Mouse (Mus musculus) CH12.LX (cell line): ENCODE data around the gene Scrt2. TPM values are rescaled to one million over a fixed set of nuclear protein-coding genes. Genes with fewer than 3 reads are reported as not detected.
A peak's percentile ranks its signal among the peaks of the same experiment; 100 is the strongest.

ENCODE experiments used
- DNase-seq: peaks from one replicate; pipeline ENCODE4 v3.0.0-alpha.2; 2013; ENCODE audit errors: extremely low read depth
- H3K27ac ChIP-seq: 2 replicates; pipeline ENCODE4 v1.5.1; 2012; ENCODE audit warnings: low read depth, mild to moderate bottlenecking, control low read depth, moderate library complexity; ENCODE audit not compliant: insufficient read depth
- H3K27me3 ChIP-seq: replicated peaks from 2 replicates; pipeline ENCODE3; 2012; ENCODE audit warnings: inconsistent platforms
- H3K36me3 ChIP-seq, 2 experiments: replicated peaks in 1 of 2; 2 replicates each; pipeline versions ENCODE3 to v1.6.1; 2012; ENCODE audit warnings: inconsistent platforms in 1 of 2, low read length in 1 of 2, mild to moderate bottlenecking in 1 of 2, mixed read lengths in 1 of 2, moderate library complexity in 1 of 2; ENCODE audit not compliant: control insufficient read depth in 1 of 2, insufficient read depth in 1 of 2
- H3K4me1 ChIP-seq, 2 experiments: 2 replicates each; pipeline ENCODE4 v1.6.1; 2012; ENCODE audit warnings: inconsistent platforms in 1 of 2, moderate library complexity in 1 of 2; ENCODE audit not compliant: insufficient read depth in 2 of 2, control insufficient read depth in 1 of 2
- H3K4me2 ChIP-seq: 2 replicates; pipeline ENCODE4 v1.6.1; 2012; ENCODE audit warnings: low read depth, mild to moderate bottlenecking, control low read depth; ENCODE audit not compliant: poor library complexity, insufficient read depth, severe bottlenecking
- H3K4me3 ChIP-seq, 3 experiments: fragments of 150-350 bp in 1 of 3; sonication (generic) in 1 of 3; replicated peaks in 1 of 3; 2 replicates each; pipeline versions ENCODE3 to v1.5.1; 2011 to 2012; ENCODE audit warnings: low read depth in 2 of 3, low read length in 2 of 3, mild to moderate bottlenecking in 2 of 3, moderate library complexity in 2 of 3, control low read depth in 1 of 3, improper control_type of control experiment in 1 of 3, inconsistent platforms in 1 of 3, mixed read lengths in 1 of 3; ENCODE audit not compliant: poor library complexity in 1 of 3
- H3K79me2 ChIP-seq: replicated peaks from 2 replicates; pipeline ENCODE4 v1.6.1; 2012; ENCODE audit warnings: mild to moderate bottlenecking, moderate library complexity; ENCODE audit not compliant: control insufficient read depth, poor library complexity, insufficient read depth, severe bottlenecking; ENCODE audit errors: extremely low read depth
- H3K9ac ChIP-seq: 2 replicates; pipeline ENCODE4 v1.6.1; 2012; ENCODE audit warnings: low read depth, mild to moderate bottlenecking, control low read depth, moderate library complexity; ENCODE audit not compliant: insufficient read depth
- H3K9me3 ChIP-seq: replicated peaks from 2 replicates; pipeline ENCODE3; 2012; ENCODE audit warnings: low read length, inconsistent platforms, mixed read lengths
- CTCF ChIP-seq, 2 experiments: IDR thresholded peaks in 1 of 2; conservative IDR thresholded peaks in 1 of 2; 2 replicates each; pipeline ENCODE4 v1.5.1; 2011 to 2012; ENCODE audit warnings: low read depth in 2 of 2, low read length in 2 of 2, improper control_type of control experiment in 1 of 2, inconsistent platforms in 1 of 2, mild to moderate bottlenecking in 1 of 2, moderate library complexity in 1 of 2
- E2F4 ChIP-seq: IDR thresholded peaks from 2 replicates; pipeline ENCODE4 v1.6.1; 2011; ENCODE audit warnings: low read depth, low read length, improper control_type of control experiment; ENCODE audit not compliant: insufficient replicate concordance
- ETS1 ChIP-seq: conservative IDR thresholded peaks from 2 replicates; pipeline ENCODE4 v1.6.1; 2012; ENCODE audit warnings: low read depth, mild to moderate bottlenecking, inconsistent platforms, low read length, improper control_type of control experiment, moderate library complexity
- GABPA ChIP-seq: IDR thresholded peaks from 2 replicates; pipeline ENCODE4 v1.6.1; 2012; ENCODE audit warnings: low read depth, low read length, improper control_type of control experiment, inconsistent platforms; ENCODE audit not compliant: insufficient replicate concordance
- HCFC1 ChIP-seq: IDR thresholded peaks from 2 replicates; pipeline ENCODE4 v1.6.1; 2012; ENCODE audit warnings: low read depth, mild to moderate bottlenecking, inconsistent platforms, low read length, improper control_type of control experiment
- IRF4 ChIP-seq: IDR thresholded peaks from 2 replicates; pipeline ENCODE4 v1.6.1; 2014; ENCODE audit warnings: low read depth, mild to moderate bottlenecking, inconsistent platforms, low read length, improper control_type of control experiment
- JUN ChIP-seq: IDR thresholded peaks from 2 replicates; pipeline ENCODE4 v1.6.1; 2011; ENCODE audit warnings: low read depth, mild to moderate bottlenecking, low read length, improper control_type of control experiment, moderate library complexity; ENCODE audit not compliant: insufficient read depth
- MAX ChIP-seq: IDR thresholded peaks from 2 replicates; pipeline ENCODE4 v1.6.1; 2011; ENCODE audit warnings: low read length, improper control_type of control experiment
- MAZ ChIP-seq: IDR thresholded peaks from 2 replicates; pipeline ENCODE4 v1.6.1; 2012; ENCODE audit warnings: low read depth, mild to moderate bottlenecking, inconsistent platforms, low read length, improper control_type of control experiment, moderate library complexity
- MXI1 ChIP-seq: IDR thresholded peaks from 2 replicates; pipeline ENCODE4 v1.6.1; 2011; ENCODE audit warnings: mild to moderate bottlenecking, low read depth, low read length, improper control_type of control experiment
- MYC ChIP-seq: IDR thresholded peaks from 2 replicates; pipeline ENCODE4 v1.6.1; 2011; ENCODE audit warnings: low read depth, mild to moderate bottlenecking, improper control_type of control experiment, low read length
- NELFE ChIP-seq: IDR thresholded peaks from 2 replicates; pipeline ENCODE4 v1.6.1; 2011; ENCODE audit warnings: low read depth, low read length, improper control_type of control experiment
- POLR2AphosphoS2 ChIP-seq: IDR thresholded peaks from 2 replicates; pipeline ENCODE4 v1.6.1; 2011; ENCODE audit warnings: low read depth, low read length, improper control_type of control experiment
- SIN3A ChIP-seq: IDR thresholded peaks from 2 replicates; pipeline ENCODE4 v1.6.1; 2012; ENCODE audit warnings: low read length, improper control_type of control experiment, inconsistent platforms
- UBTF ChIP-seq: IDR thresholded peaks from 2 replicates; pipeline ENCODE4 v1.6.1; 2012; ENCODE audit warnings: low read depth, mild to moderate bottlenecking, inconsistent platforms, low read length, improper control_type of control experiment, moderate library complexity
- ZKSCAN1 ChIP-seq: IDR thresholded peaks from 2 replicates; pipeline ENCODE4 v1.6.1; 2012; ENCODE audit warnings: low read depth, inconsistent platforms, low read length, improper control_type of control experiment, borderline replicate concordance
- dilution Hi-C: fragments of 300-500 bp; cut with MboI; formaldehyde crosslinking; loops from 2 replicates; pipeline ENCODE4 v1.14.3; 2020; ENCODE audit warnings: low sequenced_read_pairs; ENCODE audit not compliant: extremely low pct_unique_long_range_greater_than_20kb, extremely low pct_ligation_motif_present
- in situ Hi-C: fragments of 300-500 bp; cut with MboI; formaldehyde crosslinking; loops from 3 replicates; pipeline ENCODE4 v1.14.3; 2019; ENCODE audit warnings: low sequenced_read_pairs, low pct_ligation_motif_present, low pct_unique_long_range_greater_than_20kb, mixed read lengths
- polyA plus RNA-seq: library from polyadenylated mRNA; unstranded; fragments of >175 nt; gene quantifications from 2 replicates; pipeline ENCODE4 v1.2.1, GENCODE M21; 2012; ENCODE audit warnings: low read depth; ENCODE audit not compliant: insufficient read length
- total RNA-seq, 2 experiments: library from RNA; depleted of rRNA; stranded (reverse); fragments of 300-350 nt in 1 of 2; fragments of >200 nt in 1 of 2; gene quantifications; 2 replicates each; pipeline ENCODE4 v1.2.3; 2012 to 2014

Gene Scrt2
- total and polyA plus RNA-seq, 3 experiments, result not detected

DNA sequence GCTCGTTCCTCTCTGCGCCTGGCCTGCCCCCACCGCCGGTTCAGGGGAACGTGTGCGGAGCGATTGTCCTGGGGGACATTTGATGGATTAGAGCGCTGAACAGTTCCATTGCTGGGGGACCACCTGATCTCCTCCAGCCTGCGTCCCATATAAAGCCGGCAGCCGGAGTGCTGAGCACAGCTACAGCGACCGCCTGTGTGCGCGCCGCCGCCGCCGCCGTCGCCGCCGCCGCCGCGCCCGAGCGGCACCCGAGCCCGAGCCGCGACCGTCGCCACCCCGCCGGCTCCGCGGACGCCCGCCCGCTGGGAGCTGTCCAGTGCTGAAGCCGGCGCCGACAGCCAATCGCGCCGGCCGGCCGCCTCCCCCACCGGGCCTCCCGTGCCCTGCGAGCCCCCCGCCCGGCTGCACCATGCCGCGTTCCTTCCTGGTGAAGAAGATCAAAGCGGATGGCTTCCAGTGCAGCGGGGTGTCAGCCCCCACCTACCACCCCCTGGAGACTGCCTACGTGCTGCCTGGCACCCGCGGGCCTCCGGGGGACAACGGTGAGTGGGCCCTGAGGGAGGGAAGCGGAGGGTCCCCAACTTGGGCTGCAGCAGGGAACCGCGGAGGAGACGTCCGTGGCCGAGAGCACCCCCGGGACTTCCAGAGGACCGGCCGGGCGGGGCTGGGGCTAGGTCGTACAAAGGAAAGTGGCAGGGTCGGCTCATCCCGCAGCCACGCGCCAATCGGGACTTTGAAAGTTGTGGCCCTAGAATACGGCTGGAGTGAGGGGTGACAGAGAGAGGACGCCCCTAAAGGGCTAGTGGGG, 516 bp downstream of the Scrt2 start:
- H3K79me2 ChIP-seq, result no peaks in the 10 kb centered on the region
- H3K4me2 ChIP-seq, result peak overlapping the region; percentile 94
- peaks cover 94% of the 10 kb centered on the region for H3K27me3 ChIP-seq
- dilution Hi-C loops, result no loop called here
- TF ChIP-seq HCFC1 (no peak), UBTF (peak; percentile 93), ZKSCAN1 (no peak), E2F4 (no peak), MXI1 (peak; percentile 58; the same call in 1 of the 2 replicates), MYC (no peak), POLR2AphosphoS2 (no peak), GABPA (no peak), SIN3A (no peak), IRF4 (no peak), NELFE (no peak)
- no peak overlapping the region for H3K4me3 ChIP-seq
- no peak overlapping the region for H3K9ac ChIP-seq
- peak; percentile 20 for DNase-seq
- H3K4me1 ChIP-seq, result peaks cover 5 to 13% of the 10 kb centered on the region in 2 experiments; a peak in 3 of 4 replicates
- in situ Hi-C loops, result no loop called here
- H3K9me3 ChIP-seq, result no peaks in the 10 kb centered on the region
- H3K27ac ChIP-seq, result no peak overlapping the region
- H3K36me3 ChIP-seq, result no peaks in the 10 kb centered on the region

DNA sequence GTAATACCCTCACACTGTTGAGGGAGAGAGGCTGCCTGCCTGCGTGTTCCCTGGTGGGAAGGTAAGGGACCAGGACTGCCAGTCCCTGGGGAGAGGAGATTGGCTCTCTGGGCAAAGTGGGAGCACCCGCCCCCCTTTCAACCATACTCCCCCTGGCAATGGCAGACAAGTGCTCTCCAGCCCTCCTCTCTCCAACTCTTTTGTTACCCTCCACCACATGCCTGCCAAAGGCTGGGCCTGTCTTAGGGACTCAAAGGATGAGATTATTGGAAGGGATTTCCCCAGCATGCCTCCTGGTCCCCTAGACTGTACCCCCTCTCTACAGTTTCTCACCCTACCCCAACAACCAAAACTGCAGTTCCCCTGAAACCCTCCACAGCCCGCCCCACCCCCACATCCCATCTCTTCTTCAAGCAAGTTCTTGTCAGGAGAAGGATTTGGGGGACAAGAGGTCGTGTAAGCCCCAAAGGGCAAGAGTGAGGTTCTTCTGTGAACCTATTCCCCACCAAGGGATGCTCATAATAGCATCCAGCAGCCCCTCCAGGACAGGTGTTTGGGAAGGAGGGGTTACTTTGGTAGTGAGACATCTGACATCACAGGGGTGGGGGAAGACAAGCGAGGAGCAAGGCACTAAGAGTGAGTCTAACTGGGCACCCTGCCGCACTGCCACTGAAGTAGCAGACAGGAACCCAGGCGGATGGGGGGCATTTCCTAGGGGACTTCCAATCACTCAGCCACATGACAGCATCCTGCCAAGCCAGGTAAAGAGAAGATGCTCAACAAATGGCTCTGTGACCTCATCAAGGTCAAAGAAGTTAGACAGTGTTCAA, 1.3 kb downstream of the Scrt2 start:
- H3K27me3 ChIP-seq, result peaks cover 95% of the 10 kb centered on the region

More for the DNA sequence above, 1.3 kb downstream of the Scrt2 start:
- TF ChIP-seq CTCF (conservative IDR thresholded peaks at IDR 0.05 in 1 of 2, IDR thresholded peaks at IDR 0.05 in 1 of 2; ENCODE audit: low read depth in 2 of 2, low read length in 2 of 2) (no peak), JUN (no peak), NELFE (no peak), POLR2AphosphoS2 (no peak), MYC (no peak), SIN3A (no peak), ETS1 (no peak), MAX (no peak), HCFC1 (no peak), MAZ (no peak)
- H3K4me3 ChIP-seq, result no peak overlapping the region
- no peak overlapping the region for H3K9ac ChIP-seq
- H3K27ac ChIP-seq, result no peak overlapping the region
- DNase-seq, result no peak
- peaks cover 5 to 13% of the 10 kb centered on the region in 2 experiments; a peak in 3 of 4 replicates for H3K4me1 ChIP-seq
- no peaks in the 10 kb centered on the region for H3K9me3 ChIP-seq
- H3K79me2 ChIP-seq, result no peaks in the 10 kb centered on the region
- H3K4me2 ChIP-seq, result no peak overlapping the region
- in situ Hi-C loops, result no loop called here
- H3K36me3 ChIP-seq, result no peaks in the 10 kb centered on the region
- dilution Hi-C loops, result no loop called here
